Mouse (Mus musculus) CH12.LX (cell line): Measurements from ENCODE around the gene Fnbp1. TPM values are rescaled to one million over a fixed set of nuclear protein-coding genes. Genes with fewer than 3 reads are reported as not detected.

Experiments used
- DNase-seq: peaks from one replicate; pipeline ENCODE4 v3.0.0-alpha.2; 2013; ENCODE audit errors: extremely low read depth
- H3K27ac ChIP-seq: 2 replicates; pipeline ENCODE4 v1.5.1; 2012; ENCODE audit warnings: low read depth, mild to moderate bottlenecking, control low read depth, moderate library complexity; ENCODE audit not compliant: insufficient read depth
- H3K27me3 ChIP-seq: replicated peaks from 2 replicates; pipeline ENCODE3; 2012; ENCODE audit warnings: inconsistent platforms
- H3K36me3 ChIP-seq, 2 experiments: replicated peaks in 1 of 2; 2 replicates each; pipeline versions ENCODE3 to v1.6.1; 2012; ENCODE audit warnings: inconsistent platforms in 1 of 2, low read length in 1 of 2, mild to moderate bottlenecking in 1 of 2, mixed read lengths in 1 of 2, moderate library complexity in 1 of 2; ENCODE audit not compliant: control insufficient read depth in 1 of 2, insufficient read depth in 1 of 2
- H3K4me1 ChIP-seq, 2 experiments: 2 replicates each; pipeline ENCODE4 v1.6.1; 2012; ENCODE audit warnings: inconsistent platforms in 1 of 2, moderate library complexity in 1 of 2; ENCODE audit not compliant: insufficient read depth in 2 of 2, control insufficient read depth in 1 of 2
- H3K4me2 ChIP-seq: 2 replicates; pipeline ENCODE4 v1.6.1; 2012; ENCODE audit warnings: low read depth, mild to moderate bottlenecking, control low read depth; ENCODE audit not compliant: poor library complexity, insufficient read depth, severe bottlenecking
- H3K4me3 ChIP-seq, 3 experiments: fragments of 150-350 bp in 1 of 3; sonication (generic) in 1 of 3; replicated peaks in 1 of 3; 2 replicates each; pipeline versions ENCODE3 to v1.5.1; 2011 to 2012; ENCODE audit warnings: low read depth in 2 of 3, low read length in 2 of 3, mild to moderate bottlenecking in 2 of 3, moderate library complexity in 2 of 3, control low read depth in 1 of 3, improper control_type of control experiment in 1 of 3, inconsistent platforms in 1 of 3, mixed read lengths in 1 of 3; ENCODE audit not compliant: poor library complexity in 1 of 3
- H3K79me2 ChIP-seq: replicated peaks from 2 replicates; pipeline ENCODE4 v1.6.1; 2012; ENCODE audit warnings: mild to moderate bottlenecking, moderate library complexity; ENCODE audit not compliant: control insufficient read depth, poor library complexity, insufficient read depth, severe bottlenecking; ENCODE audit errors: extremely low read depth
- H3K9ac ChIP-seq: 2 replicates; pipeline ENCODE4 v1.6.1; 2012; ENCODE audit warnings: low read depth, mild to moderate bottlenecking, control low read depth, moderate library complexity; ENCODE audit not compliant: insufficient read depth
- H3K9me3 ChIP-seq: replicated peaks from 2 replicates; pipeline ENCODE3; 2012; ENCODE audit warnings: low read length, inconsistent platforms, mixed read lengths
- BHLHE40 ChIP-seq: IDR thresholded peaks from 2 replicates; pipeline ENCODE4 v1.6.1; 2011; ENCODE audit warnings: mild to moderate bottlenecking, low read depth, low read length, improper control_type of control experiment
- CHD1 ChIP-seq: IDR thresholded peaks from 2 replicates; pipeline ENCODE4 v1.6.1; 2012; ENCODE audit warnings: low read depth, low read length, improper control_type of control experiment, inconsistent platforms
- CHD2 ChIP-seq: IDR thresholded peaks from 2 replicates; pipeline ENCODE4 v1.6.1; 2011; ENCODE audit warnings: low read length, improper control_type of control experiment
- E2F4 ChIP-seq: IDR thresholded peaks from 2 replicates; pipeline ENCODE4 v1.6.1; 2011; ENCODE audit warnings: low read depth, low read length, improper control_type of control experiment; ENCODE audit not compliant: insufficient replicate concordance
- ELF1 ChIP-seq: IDR thresholded peaks from 2 replicates; pipeline ENCODE4 v1.6.1; 2014; ENCODE audit warnings: low read depth, mild to moderate bottlenecking, inconsistent platforms, low read length, improper control_type of control experiment
- ETS1 ChIP-seq: conservative IDR thresholded peaks from 2 replicates; pipeline ENCODE4 v1.6.1; 2012; ENCODE audit warnings: low read depth, mild to moderate bottlenecking, inconsistent platforms, low read length, improper control_type of control experiment, moderate library complexity
- GABPA ChIP-seq: IDR thresholded peaks from 2 replicates; pipeline ENCODE4 v1.6.1; 2012; ENCODE audit warnings: low read depth, low read length, improper control_type of control experiment, inconsistent platforms; ENCODE audit not compliant: insufficient replicate concordance
- HCFC1 ChIP-seq: IDR thresholded peaks from 2 replicates; pipeline ENCODE4 v1.6.1; 2012; ENCODE audit warnings: low read depth, mild to moderate bottlenecking, inconsistent platforms, low read length, improper control_type of control experiment
- IRF4 ChIP-seq: IDR thresholded peaks from 2 replicates; pipeline ENCODE4 v1.6.1; 2014; ENCODE audit warnings: low read depth, mild to moderate bottlenecking, inconsistent platforms, low read length, improper control_type of control experiment
- JUN ChIP-seq: IDR thresholded peaks from 2 replicates; pipeline ENCODE4 v1.6.1; 2011; ENCODE audit warnings: low read depth, mild to moderate bottlenecking, low read length, improper control_type of control experiment, moderate library complexity; ENCODE audit not compliant: insufficient read depth
- KAT2A ChIP-seq: IDR thresholded peaks from 2 replicates; pipeline ENCODE4 v1.6.1; 2012; ENCODE audit warnings: low read length, improper control_type of control experiment, inconsistent platforms; ENCODE audit not compliant: insufficient replicate concordance
- NRF1 ChIP-seq: IDR thresholded peaks from 2 replicates; pipeline ENCODE4 v1.6.1; 2014; ENCODE audit warnings: low read depth, mild to moderate bottlenecking, inconsistent platforms, low read length, improper control_type of control experiment, moderate library complexity
- PAX5 ChIP-seq: IDR thresholded peaks from 2 replicates; pipeline ENCODE4 v1.6.1; 2012; ENCODE audit warnings: low read length, inconsistent platforms, mixed read lengths
- POLR2A ChIP-seq: IDR thresholded peaks from 2 replicates; pipeline ENCODE4 v1.6.1; 2011; ENCODE audit warnings: low read depth, mild to moderate bottlenecking, improper control_type of control experiment, low read length
- POLR2AphosphoS2 ChIP-seq: IDR thresholded peaks from 2 replicates; pipeline ENCODE4 v1.6.1; 2011; ENCODE audit warnings: low read depth, low read length, improper control_type of control experiment
- RCOR1 ChIP-seq: conservative IDR thresholded peaks from 2 replicates; pipeline ENCODE4 v1.6.1; 2012; ENCODE audit warnings: low read depth, mild to moderate bottlenecking, inconsistent platforms, low read length, improper control_type of control experiment
- SIN3A ChIP-seq: IDR thresholded peaks from 2 replicates; pipeline ENCODE4 v1.6.1; 2012; ENCODE audit warnings: low read length, improper control_type of control experiment, inconsistent platforms
- TBP ChIP-seq: conservative IDR thresholded peaks from 2 replicates; pipeline ENCODE4 v1.6.1; 2011; ENCODE audit warnings: low read depth, low read length, improper control_type of control experiment
- TCF12 ChIP-seq: IDR thresholded peaks from 2 replicates; pipeline ENCODE4 v1.6.1; 2014; ENCODE audit warnings: low read depth, mild to moderate bottlenecking, inconsistent platforms, low read length, improper control_type of control experiment
- UBTF ChIP-seq: IDR thresholded peaks from 2 replicates; pipeline ENCODE4 v1.6.1; 2012; ENCODE audit warnings: low read depth, mild to moderate bottlenecking, inconsistent platforms, low read length, improper control_type of control experiment, moderate library complexity
- USF1 ChIP-seq: IDR thresholded peaks from 2 replicates; pipeline ENCODE4 v1.6.1; 2014; ENCODE audit warnings: low read depth, mild to moderate bottlenecking, inconsistent platforms, low read length, improper control_type of control experiment
- USF2 ChIP-seq: conservative IDR thresholded peaks from 2 replicates; pipeline ENCODE4 v1.6.1; 2011; ENCODE audit warnings: low read depth, low read length, improper control_type of control experiment
- ZC3H11A ChIP-seq: IDR thresholded peaks from 2 replicates; pipeline ENCODE4 v1.6.1; 2012; ENCODE audit warnings: low read depth, mild to moderate bottlenecking, inconsistent platforms, low read length, improper control_type of control experiment
- ZKSCAN1 ChIP-seq: IDR thresholded peaks from 2 replicates; pipeline ENCODE4 v1.6.1; 2012; ENCODE audit warnings: low read depth, inconsistent platforms, low read length, improper control_type of control experiment, borderline replicate concordance
- ZNF384 ChIP-seq: IDR thresholded peaks from 2 replicates; pipeline ENCODE4 v1.6.1; 2012; ENCODE audit warnings: low read depth, low read length, improper control_type of control experiment, inconsistent platforms
- dilution Hi-C: fragments of 300-500 bp; cut with MboI; formaldehyde crosslinking; loops from 2 replicates; pipeline ENCODE4 v1.14.3; 2020; ENCODE audit warnings: low sequenced_read_pairs; ENCODE audit not compliant: extremely low pct_unique_long_range_greater_than_20kb, extremely low pct_ligation_motif_present
- in situ Hi-C: fragments of 300-500 bp; cut with MboI; formaldehyde crosslinking; loops from 3 replicates; pipeline ENCODE4 v1.14.3; 2019; ENCODE audit warnings: low sequenced_read_pairs, low pct_ligation_motif_present, low pct_unique_long_range_greater_than_20kb, mixed read lengths
- polyA plus RNA-seq: library from polyadenylated mRNA; unstranded; fragments of >175 nt; gene quantifications from 2 replicates; pipeline ENCODE4 v1.2.1, GENCODE M21; 2012; ENCODE audit warnings: low read depth; ENCODE audit not compliant: insufficient read length
- total RNA-seq, 2 experiments: library from RNA; depleted of rRNA; stranded (reverse); fragments of 300-350 nt in 1 of 2; fragments of >200 nt in 1 of 2; gene quantifications; 2 replicates each; pipeline ENCODE4 v1.2.3; 2012 to 2014

The Fnbp1 gene
- total and polyA plus RNA-seq, 3 experiments, result 29.6 to 133 (median 50.5) TPM

- peaks cover 30 to 60% of the 10 kb centered on the region in 2 experiments for H3K4me1 ChIP-seq
- no peak overlapping the region for H3K27ac ChIP-seq
- H3K9ac ChIP-seq, result no peak overlapping the region
- TF ChIP-seq ZKSCAN1, result no peak
- no peak for TF ChIP-seq POLR2AphosphoS2
- TF ChIP-seq TBP, result no peak
- no peak for TF ChIP-seq NRF1
- no peak for TF ChIP-seq ZC3H11A
- TF ChIP-seq ETS1, result no peak
- no peak for TF ChIP-seq TCF12
- TF ChIP-seq USF1, result no peak
- no peak for TF ChIP-seq USF2
- no peak for TF ChIP-seq CHD2
- no peak for TF ChIP-seq E2F4
- TF ChIP-seq ELF1, result no peak
- no peak for TF ChIP-seq BHLHE40
- no peak for TF ChIP-seq JUN
- no peak for TF ChIP-seq PAX5
- TF ChIP-seq HCFC1, result no peak
- H3K4me3 ChIP-seq, result no peak overlapping the region
- H3K79me2 ChIP-seq, result peaks cover 44% of the 10 kb centered on the region
- no peak overlapping the region for H3K4me2 ChIP-seq
- dilution Hi-C loops (no loop called here), in situ Hi-C loops (loop anchor here (5.0 kb wide), 1 partner anchor 35 kb away; no protein-coding TSS in a partner anchor)
- DNase-seq, result no peak
- H3K36me3 ChIP-seq, result peaks cover 62 to 86% of the 10 kb centered on the region in 2 experiments
- peaks cover 9% of the 10 kb centered on the region for H3K9me3 ChIP-seq
- no peaks in the 10 kb centered on the region for H3K27me3 ChIP-seq
These were observed 44.5 kb downstream of the Fnbp1 start for GRCm38 (mm10) chr2:31097276-31097675.

DNA sequence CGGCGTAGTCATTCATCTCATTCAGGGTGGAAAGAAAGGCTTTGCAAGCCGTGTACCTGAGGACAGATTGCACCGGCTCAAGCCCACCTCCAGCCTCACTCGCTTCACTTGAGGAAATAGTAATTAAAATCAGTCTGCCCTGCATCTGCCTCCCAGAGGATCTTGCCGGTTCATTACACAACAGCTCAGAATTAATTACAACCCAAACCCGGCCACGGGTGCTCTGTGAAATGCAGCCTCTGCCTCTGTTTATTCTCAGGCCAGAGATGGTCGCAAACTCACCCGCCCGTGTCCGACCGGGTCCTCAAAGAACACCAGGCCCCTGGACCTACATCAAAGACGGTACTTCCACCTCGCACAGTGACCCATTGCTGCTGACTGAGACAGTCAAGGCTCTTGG lies 45.7 kb downstream of the Fnbp1 start:
- dilution Hi-C loops, result no loop called here
- H3K36me3 ChIP-seq, result peaks cover 59 to 86% of the 10 kb centered on the region in 2 experiments
- H3K9me3 ChIP-seq, result peaks cover 9% of the 10 kb centered on the region
- no peak overlapping the region for H3K4me2 ChIP-seq
- TF ChIP-seq KAT2A (no peak), CHD1 (no peak), USF1 (no peak), POLR2A (no peak), UBTF (no peak), PAX5 (no peak), ZKSCAN1 (no peak), RCOR1 (no peak), ZNF384 (no peak), BHLHE40 (no peak), GABPA (no peak), ZC3H11A (no peak), SIN3A (no peak), IRF4 (no peak)
- no peak for DNase-seq
- peak overlapping the region; percentile 91 for H3K27ac ChIP-seq
- in situ Hi-C loops, result loop anchor here (5.0 kb wide), 1 partner anchor 36 kb away; no protein-coding TSS in a partner anchor
- peaks cover 30 to 66% of the 10 kb centered on the region in 2 experiments for H3K4me1 ChIP-seq
- H3K27me3 ChIP-seq, result no peaks in the 10 kb centered on the region
- peaks cover 37% of the 10 kb centered on the region for H3K79me2 ChIP-seq
- no peak overlapping the region for H3K9ac ChIP-seq
- H3K4me3 ChIP-seq, result no peak overlapping the region
